Mouse (Mus musculus): ENCODE results near the gene Tmie. TPM values are rescaled to one million over a fixed set of nuclear protein-coding genes. Genes with fewer than 3 reads are reported as not detected.

The Tmie gene
- 1.6 and 2.7 TPM in 2 replicates for polyA plus RNA-seq (2012; rRNA removed)

GRCm38 (mm10) chr9:110879998-110880561, at the start of gene Tmie:
Tmie (minus strand) TSS chr9:110880113.
- H3K27ac ChIP-seq (ENCODE audit: insufficient read depth, low read length): peak within 1 kb of the TSS; percentile 88
- TF ChIP-seq CTCF (IDR thresholded peaks at IDR 0.05; ENCODE audit: extremely low read depth, insufficient read depth, low read length) (no peak), POLR2A (IDR thresholded peaks at IDR 0.05; ENCODE audit: extremely low read depth, insufficient read depth, low read length) (peak; percentile 59)
- H3K4me3 ChIP-seq (ENCODE audit: insufficient read depth, low read length): peak within 1 kb of the TSS; percentile 41
- H3K4me1 ChIP-seq (ENCODE audit: control insufficient read depth, insufficient read depth, low read length): peaks cover 2% of the 10 kb centered on the region; the same call in 1 of the 2 replicates

GRCm38 (mm10) chr9:110922759-110923158, 42.8 kb upstream of the Tmie start:
- H3K4me3 ChIP-seq (ENCODE audit: insufficient read depth, low read length): no peak overlapping the region
- H3K4me1 ChIP-seq (ENCODE audit: control insufficient read depth, insufficient read depth, low read length): no peaks in the 10 kb centered on the region
- TF ChIP-seq CTCF (IDR thresholded peaks at IDR 0.05; ENCODE audit: extremely low read depth, insufficient read depth, low read length): peak; percentile 93
- no peak for TF ChIP-seq POLR2A (IDR thresholded peaks at IDR 0.05; ENCODE audit: extremely low read depth, insufficient read depth, low read length)
- H3K27ac ChIP-seq (ENCODE audit: insufficient read depth, low read length): no peak overlapping the region

GRCm38 (mm10) chr9:110920665-110921419, 40.9 kb upstream of the Tmie start:
- Histone ChIP-seq H3K4me1 (ENCODE audit: control insufficient read depth, insufficient read depth, low read length) (no peaks in the 10 kb centered on the region), H3K27ac (ENCODE audit: insufficient read depth, low read length) (no peak overlapping the region), H3K4me3 (ENCODE audit: insufficient read depth, low read length) (no peak overlapping the region)
- no peak for TF ChIP-seq CTCF (IDR thresholded peaks at IDR 0.05; ENCODE audit: extremely low read depth, insufficient read depth, low read length)
- no peak for TF ChIP-seq POLR2A (IDR thresholded peaks at IDR 0.05; ENCODE audit: extremely low read depth, insufficient read depth, low read length)

- H3K4me1 ChIP-seq (ENCODE audit: control insufficient read depth, insufficient read depth, low read length): no peaks in the 10 kb centered on the region
- H3K27ac ChIP-seq (ENCODE audit: insufficient read depth, low read length): no peak within 1 kb of the TSS
- TF ChIP-seq CTCF (IDR thresholded peaks at IDR 0.05; ENCODE audit: extremely low read depth, insufficient read depth, low read length) (no peak), POLR2A (IDR thresholded peaks at IDR 0.05; ENCODE audit: extremely low read depth, insufficient read depth, low read length) (no peak)
- no peak within 1 kb of the TSS for H3K4me3 ChIP-seq (ENCODE audit: insufficient read depth, low read length)
These were observed 36.9 kb upstream of the Tmie start, which contains the start of gene Fam240a for GRCm38 (mm10) chr9:110916786-110917185. Fam240a (minus strand) TSS chr9:110916861.

- no peak for TF ChIP-seq POLR2A (IDR thresholded peaks at IDR 0.05; ENCODE audit: extremely low read depth, insufficient read depth, low read length)
- TF ChIP-seq CTCF (IDR thresholded peaks at IDR 0.05; ENCODE audit: extremely low read depth, insufficient read depth, low read length): no peak
These were observed 35.6 kb upstream of the Tmie start for GRCm38 (mm10) chr9:110915466-110915865.

GRCm38 (mm10) chr9:110914631-110915236, 34.8 kb upstream of the Tmie start:
- H3K4me1 ChIP-seq (ENCODE audit: control insufficient read depth, insufficient read depth, low read length): no peaks in the 10 kb centered on the region
- TF ChIP-seq CTCF (IDR thresholded peaks at IDR 0.05; ENCODE audit: extremely low read depth, insufficient read depth, low read length): no peak
- TF ChIP-seq POLR2A (IDR thresholded peaks at IDR 0.05; ENCODE audit: extremely low read depth, insufficient read depth, low read length): no peak
- H3K4me3 ChIP-seq (ENCODE audit: insufficient read depth, low read length): no peak overlapping the region
- H3K27ac ChIP-seq (ENCODE audit: insufficient read depth, low read length): no peak overlapping the region

More at GRCm38 (mm10) chr9:110915466-110915865, 35.6 kb upstream of the Tmie start:
- no peaks in the 10 kb centered on the region for H3K4me1 ChIP-seq (ENCODE audit: control insufficient read depth, insufficient read depth, low read length)
- no peak overlapping the region for H3K4me3 ChIP-seq (ENCODE audit: insufficient read depth, low read length)
- H3K27ac ChIP-seq (ENCODE audit: insufficient read depth, low read length): no peak overlapping the region

GRCm38 (mm10) chr9:110909371-110909967, 29.6 kb upstream of the Tmie start:
- TF ChIP-seq CTCF (IDR thresholded peaks at IDR 0.05; ENCODE audit: extremely low read depth, insufficient read depth, low read length) (no peak), POLR2A (IDR thresholded peaks at IDR 0.05; ENCODE audit: extremely low read depth, insufficient read depth, low read length) (no peak)

GRCm38 (mm10) chr9:110908631-110909016, 28.7 kb upstream of the Tmie start:
- no peak overlapping the region for H3K4me3 ChIP-seq (ENCODE audit: insufficient read depth, low read length)
- no peak for TF ChIP-seq CTCF (IDR thresholded peaks at IDR 0.05; ENCODE audit: extremely low read depth, insufficient read depth, low read length)
- no peak for TF ChIP-seq POLR2A (IDR thresholded peaks at IDR 0.05; ENCODE audit: extremely low read depth, insufficient read depth, low read length)
- H3K4me1 ChIP-seq (ENCODE audit: control insufficient read depth, insufficient read depth, low read length): no peaks in the 10 kb centered on the region
- no peak overlapping the region for H3K27ac ChIP-seq (ENCODE audit: insufficient read depth, low read length)

More at GRCm38 (mm10) chr9:110909371-110909967, 29.6 kb upstream of the Tmie start:
- Histone ChIP-seq H3K27ac (ENCODE audit: insufficient read depth, low read length) (no peak overlapping the region), H3K4me1 (ENCODE audit: control insufficient read depth, insufficient read depth, low read length) (no peaks in the 10 kb centered on the region), H3K4me3 (ENCODE audit: insufficient read depth, low read length) (no peak overlapping the region)

GRCm38 (mm10) chr9:110907838-110908630, 28.1 kb upstream of the Tmie start:
- Histone ChIP-seq H3K27ac (ENCODE audit: insufficient read depth, low read length) (no peak overlapping the region), H3K4me3 (ENCODE audit: insufficient read depth, low read length) (no peak overlapping the region), H3K4me1 (ENCODE audit: control insufficient read depth, insufficient read depth, low read length) (no peaks in the 10 kb centered on the region)
- TF ChIP-seq POLR2A (IDR thresholded peaks at IDR 0.05; ENCODE audit: extremely low read depth, insufficient read depth, low read length): no peak
